Mouse (Mus musculus): ENCODE results near the gene Dppa5a. TPM values are rescaled to one million over a fixed set of nuclear protein-coding genes. Genes with fewer than 3 reads are reported as not detected.

The Dppa5a gene
- not detected for polyA plus RNA-seq (2017; shearing (Covaris generic))

GRCm38 (mm10) chr9:78367959-78368358 lies at the start of gene Dppa5a:
Gene Dppa5a, minus strand, starts transcription at chr9:78368177.

GRCm38 (mm10) chr9:78395630-78396351 lies 27.8 kb upstream of the Dppa5a start, which contains the start of gene Ddx43:
Gene Ddx43, plus strand, starts transcription at chr9:78395777.

GRCm38 (mm10) chr9:78378113-78378785 lies 10.3 kb upstream of the Dppa5a start, which contains the start of gene Ooep:
Gene Ooep, minus strand, starts transcription at chr9:78378725.

GRCm38 (mm10) chr9:78355611-78356010 lies 12.4 kb downstream of the Dppa5a start, which contains the start of gene Gsta2:
Gene Gsta2, minus strand, starts transcription at chr9:78355788.

GRCm38 (mm10) chr9:78327289-78327688 lies 40.7 kb downstream of the Dppa5a start, which contains the start of gene Omt2b:
Gene Omt2b, plus strand, starts transcription at chr9:78327589.

Other genes starting within 250 kb of the Dppa5a start
- gene Gsta4, start 185.4 kb downstream of the Dppa5a start, polyA plus RNA-seq (2017; shearing (Covaris generic)), result 61.2 TPM
- not detected for gene Gsta1, start 137.5 kb downstream of the Dppa5a start, polyA plus RNA-seq (2017; shearing (Covaris generic))
- not detected for gene Gm3776, start 111.0 kb downstream of the Dppa5a start, polyA plus RNA-seq (2017; shearing (Covaris generic))
- gene Gm10639, start 78.3 kb downstream of the Dppa5a start, polyA plus RNA-seq (2017; shearing (Covaris generic)), result not detected
- gene Omt2a, start 53.4 kb downstream of the Dppa5a start, polyA plus RNA-seq (2017; shearing (Covaris generic)), result not detected
- not detected for gene Omt2b, start 40.6 kb downstream of the Dppa5a start, polyA plus RNA-seq (2017; shearing (Covaris generic))
- gene Gsta2, start 12.4 kb downstream of the Dppa5a start, polyA plus RNA-seq (2017; shearing (Covaris generic)), result not detected
- gene Ooep, start 10.5 kb upstream of the Dppa5a start, polyA plus RNA-seq (2017; shearing (Covaris generic)), result 0.32 TPM
- 9.1 TPM for gene Ddx43, start 27.6 kb upstream of the Dppa5a start, polyA plus RNA-seq (2017; shearing (Covaris generic))
- 4.0 TPM for gene Cgas, start 75.1 kb upstream of the Dppa5a start, polyA plus RNA-seq (2017; shearing (Covaris generic))
- gene Mto1, start 80.0 kb upstream of the Dppa5a start, polyA plus RNA-seq (2017; shearing (Covaris generic)), result 31.7 TPM
- gene Gm17324, start 80.6 kb upstream of the Dppa5a start, polyA plus RNA-seq (2017; shearing (Covaris generic)), result 1.0 TPM
- gene Eef1a1, start 121.0 kb upstream of the Dppa5a start, polyA plus RNA-seq (2017; shearing (Covaris generic)), result 4,234 TPM
- gene Slc17a5, start 219.9 kb upstream of the Dppa5a start, polyA plus RNA-seq (2017; shearing (Covaris generic)), result 11.5 TPM
- 0.16 TPM for gene Cd109, start 247.4 kb upstream of the Dppa5a start, polyA plus RNA-seq (2017; shearing (Covaris generic))